Mouse (Mus musculus) urinary bladder, postnatal 10 days (tissue): Measurements from ENCODE around the gene Map2k6.
"Not testable (repeated sequence)": the region's sequence is repeated elsewhere in the genome, so short reads cannot be mapped to it uniquely, and the experiment has no call there.

Source experiments
- DNase-seq: peaks from one replicate; pipeline ENCODE4 v3.0.0; 2022; ENCODE audit warnings: low spot score

Map2k6 gene

DNA sequence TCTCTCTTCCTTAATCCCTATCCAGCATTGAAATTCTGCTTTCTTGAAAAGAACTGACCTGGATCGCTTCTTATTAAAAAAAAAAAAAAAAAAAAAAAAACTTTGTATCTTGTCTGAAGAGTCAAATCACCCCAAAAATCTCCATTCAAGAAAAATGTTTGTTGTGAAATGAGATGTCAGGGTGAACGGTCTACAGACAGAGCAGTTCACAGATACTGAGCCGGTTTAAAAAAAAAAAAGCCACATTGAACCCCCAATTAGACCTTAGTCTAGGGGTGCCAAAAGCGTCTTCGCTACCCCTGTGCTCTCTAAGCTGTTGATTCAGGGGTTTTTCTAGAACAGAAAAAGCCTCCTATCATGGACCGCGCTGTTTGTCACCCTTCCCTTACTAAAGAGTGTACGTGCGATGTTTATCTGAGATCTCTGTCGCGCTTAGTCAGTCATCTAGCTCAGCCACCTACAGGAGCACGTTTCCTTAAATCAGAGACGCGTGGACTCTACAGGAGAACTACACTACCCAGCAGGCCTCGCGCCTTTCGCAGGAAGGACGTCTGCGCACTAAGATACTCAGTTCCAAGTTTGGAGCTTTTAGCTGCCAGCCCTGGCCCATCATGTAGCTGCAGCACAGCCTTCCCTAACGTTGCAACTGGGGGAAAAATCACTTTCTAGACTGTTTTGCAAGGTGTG lies at the start of gene Map2k6:
Gene Map2k6 (plus strand): TSS at position 570 of the 687 bp plus-strand sequence.
- no peak for DNase-seq

DNA sequence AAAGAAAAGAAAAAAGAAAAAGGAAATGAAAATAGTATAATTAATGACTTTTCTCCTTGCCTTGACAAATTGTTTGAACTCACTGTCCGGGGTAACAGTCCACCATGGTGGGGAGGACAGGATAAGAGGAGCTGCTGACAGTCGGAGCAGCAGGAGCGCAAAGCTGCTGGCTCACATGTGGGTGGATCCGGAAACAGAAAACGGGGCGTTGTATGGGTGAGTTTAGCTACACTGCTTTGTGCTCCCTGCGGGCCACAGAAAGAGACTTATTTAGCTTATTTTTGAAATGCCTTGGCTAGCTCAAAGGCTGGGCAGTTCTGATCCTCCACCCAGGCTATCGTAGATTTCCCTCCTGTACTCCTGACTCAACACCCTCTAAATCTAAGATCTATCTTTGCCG lies 44.7 kb upstream of the Map2k6 start:
- DNase-seq, result no peak

- DNase-seq, result not testable (repeated sequence)
Measured at GRCm38 (mm10) chr11:110355131-110355530, 43.8 kb upstream of the Map2k6 start.

DNA sequence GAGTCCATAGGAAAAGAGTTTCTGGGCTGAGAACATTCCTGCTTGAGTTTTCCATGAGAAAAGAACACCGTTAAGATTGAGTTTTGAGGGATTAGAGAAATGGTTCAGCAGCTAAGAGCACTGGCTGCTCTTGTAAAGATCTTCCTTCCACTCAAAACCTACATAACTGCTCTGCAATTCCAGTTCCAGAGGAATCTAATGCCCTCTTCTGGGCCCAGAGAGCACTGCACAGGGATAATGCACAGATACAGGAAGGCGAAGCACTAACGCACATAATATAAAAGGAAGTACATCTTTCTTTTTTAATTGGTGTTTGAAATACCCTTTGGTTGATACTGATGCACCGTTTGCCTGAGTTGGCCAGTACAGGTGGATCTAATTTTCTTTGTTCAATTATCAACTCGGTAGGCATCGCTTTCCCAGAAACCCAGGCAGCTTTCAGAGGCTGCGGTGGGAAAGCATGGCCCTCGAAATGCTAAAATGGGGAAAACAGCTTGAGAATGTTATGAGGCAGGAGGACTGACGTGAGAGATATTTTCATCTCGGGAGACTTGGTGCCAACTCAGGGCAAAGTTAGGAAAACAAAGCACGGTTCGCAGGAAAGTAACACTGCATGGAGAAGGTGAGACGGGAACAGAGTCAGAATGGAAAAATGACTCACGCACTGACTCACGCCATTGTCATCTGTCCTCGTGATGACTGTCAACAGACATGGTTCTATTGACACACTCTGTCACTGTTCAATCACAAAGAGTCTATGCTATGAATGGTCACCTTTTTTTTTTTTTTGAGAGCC lies 41.0 kb upstream of the Map2k6 start:
- DNase-seq, result no peak

DNA sequence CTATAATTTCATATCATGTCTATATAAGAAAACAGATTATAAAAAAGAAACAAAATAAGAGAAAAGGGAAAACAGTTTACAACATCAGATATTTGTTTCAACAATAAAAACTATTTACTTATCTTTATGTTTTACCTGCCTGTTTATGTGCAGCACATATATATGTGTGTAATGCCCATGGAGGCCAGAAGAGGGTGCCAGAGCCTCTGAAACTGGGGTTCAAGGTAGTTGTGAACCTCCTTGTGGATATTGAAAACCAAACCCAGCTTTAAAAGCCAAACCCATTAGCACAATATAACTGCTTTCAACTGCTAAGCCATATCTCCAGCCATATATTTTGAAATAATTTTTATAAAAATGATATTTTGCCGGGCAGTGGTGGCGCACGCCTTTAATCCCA lies 33.9 kb upstream of the Map2k6 start:
- no peak for DNase-seq

GRCm38 (mm10) chr11:110366902-110367301 lies 32.0 kb upstream of the Map2k6 start:
- no peak for DNase-seq

GRCm38 (mm10) chr11:110367638-110368037 lies 31.3 kb upstream of the Map2k6 start:
- no peak for DNase-seq

DNA sequence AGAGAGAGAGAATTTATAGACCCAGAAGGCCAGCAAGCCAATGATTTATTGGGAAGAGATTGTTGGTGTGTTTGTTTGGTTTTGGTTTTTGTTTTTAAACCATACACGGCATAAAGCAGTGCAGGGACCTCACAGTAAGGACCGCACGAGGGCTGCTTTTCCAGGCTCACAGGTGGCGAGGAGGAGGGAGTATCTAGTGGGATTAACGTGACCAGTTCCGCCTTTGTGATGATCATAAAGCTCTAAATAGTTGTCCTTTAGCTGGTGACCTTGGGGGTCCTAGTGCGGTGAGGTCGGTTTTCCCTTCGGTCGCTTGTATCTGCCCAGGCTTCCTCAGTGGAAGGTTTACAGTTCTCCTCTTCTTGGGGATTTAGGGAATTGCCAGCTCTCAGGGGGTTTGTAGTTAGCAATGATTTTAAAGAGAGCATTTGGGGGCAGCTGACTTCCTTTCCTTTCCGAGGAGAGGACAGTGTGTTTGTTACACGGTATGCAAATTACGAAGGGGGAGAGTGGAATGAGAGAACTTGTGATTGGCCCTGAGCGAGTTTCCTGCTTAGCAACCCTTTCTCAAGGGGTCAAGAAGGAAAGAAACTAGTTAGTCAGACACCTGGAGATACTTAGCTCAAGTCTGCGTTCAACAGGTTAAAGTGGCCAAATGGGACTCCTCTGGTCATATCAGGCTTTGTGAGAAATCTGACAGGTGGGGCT lies 29.5 kb upstream of the Map2k6 start:
- no peak for DNase-seq

GRCm38 (mm10) chr11:110371827-110372226 lies 27.1 kb upstream of the Map2k6 start:
- DNase-seq, result no peak

GRCm38 (mm10) chr11:110372266-110372954 lies 26.5 kb upstream of the Map2k6 start:
- no peak for DNase-seq

DNA sequence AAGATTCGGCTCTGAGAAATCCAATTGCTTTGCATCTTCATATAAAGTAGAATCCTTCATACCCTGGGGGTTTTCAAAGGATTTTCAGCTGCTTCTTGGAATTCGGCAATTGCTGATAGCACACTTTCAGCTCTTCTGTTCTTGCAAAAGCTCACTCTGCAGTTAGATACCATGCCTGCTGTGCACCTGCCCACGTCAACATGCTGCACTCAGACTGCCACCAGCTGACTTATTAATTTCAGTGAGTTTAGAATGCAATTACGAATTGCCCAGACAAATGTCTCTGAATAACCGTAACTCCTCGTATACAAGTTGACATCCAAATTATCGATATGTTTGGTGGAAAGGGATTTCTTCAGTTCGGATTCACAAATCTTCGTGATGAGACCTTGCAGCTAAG lies 24.9 kb upstream of the Map2k6 start:
- no peak for DNase-seq

- no peak for DNase-seq
Measured at GRCm38 (mm10) chr11:110379661-110380309, 19.1 kb upstream of the Map2k6 start.

GRCm38 (mm10) chr11:110380310-110380668 lies 18.6 kb upstream of the Map2k6 start:
- DNase-seq, result no peak

DNA sequence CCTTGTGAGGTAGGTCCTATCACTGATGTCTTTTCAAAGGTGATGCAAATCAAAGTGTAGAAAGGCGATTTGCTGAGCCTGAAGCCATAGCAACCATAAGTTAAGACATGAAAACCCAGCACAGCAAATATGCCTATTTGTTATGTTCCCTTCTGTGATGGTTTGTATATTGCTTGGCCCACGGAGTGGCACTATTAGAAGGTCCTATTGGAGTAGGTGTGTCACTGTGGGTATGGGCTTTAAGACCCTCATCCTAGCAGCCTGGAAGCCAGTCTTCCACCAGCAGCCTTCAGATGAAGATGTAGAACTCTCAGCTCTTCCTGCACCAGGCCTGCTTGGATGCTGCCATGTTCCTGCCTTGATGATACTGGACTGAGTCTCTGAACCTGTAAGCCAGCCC lies 13.4 kb upstream of the Map2k6 start:
- DNase-seq, result no peak

DNA sequence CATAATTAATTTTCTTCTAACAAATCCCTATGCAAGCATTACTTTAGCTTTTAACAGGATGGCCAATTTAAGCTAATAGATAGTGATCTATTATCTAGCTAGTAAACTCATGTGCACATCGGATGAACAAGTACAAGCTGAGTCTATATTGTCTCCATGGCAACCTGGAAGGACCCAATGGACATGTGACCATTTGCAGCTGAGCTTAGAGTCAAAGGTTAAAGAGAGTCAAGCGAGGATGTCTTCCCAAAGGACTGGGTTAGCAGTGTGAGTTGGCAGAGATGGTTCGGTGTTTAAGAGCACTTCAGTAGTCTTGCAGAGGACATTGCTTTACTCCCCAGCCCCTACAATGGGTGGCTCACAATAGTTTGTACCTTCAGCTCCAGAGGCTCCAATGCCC lies 6.2 kb upstream of the Map2k6 start:
- DNase-seq, result no peak

GRCm38 (mm10) chr11:110394788-110395452 lies 4.0 kb upstream of the Map2k6 start:
- no peak for DNase-seq

DNA sequence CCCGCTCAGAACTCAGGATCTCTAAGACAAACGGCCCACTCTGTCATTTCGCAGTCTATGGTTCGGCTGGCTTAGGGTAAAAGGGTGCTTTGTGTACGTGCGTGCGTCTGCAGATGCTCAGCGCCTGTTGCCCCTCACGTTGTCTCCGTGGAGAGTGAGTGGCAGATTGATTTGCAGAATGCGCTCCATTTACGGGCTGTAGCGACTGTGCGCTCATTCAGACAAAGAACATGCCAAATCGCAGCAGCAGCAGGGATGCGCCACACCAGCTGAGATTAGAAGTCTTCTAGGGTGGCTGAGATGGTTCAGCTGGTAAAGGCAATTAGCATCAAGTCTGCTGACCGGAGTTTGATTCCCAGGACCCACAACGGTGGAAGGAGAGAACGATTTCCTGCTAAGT lies 2.8 kb upstream of the Map2k6 start:
- DNase-seq, result no peak

DNA sequence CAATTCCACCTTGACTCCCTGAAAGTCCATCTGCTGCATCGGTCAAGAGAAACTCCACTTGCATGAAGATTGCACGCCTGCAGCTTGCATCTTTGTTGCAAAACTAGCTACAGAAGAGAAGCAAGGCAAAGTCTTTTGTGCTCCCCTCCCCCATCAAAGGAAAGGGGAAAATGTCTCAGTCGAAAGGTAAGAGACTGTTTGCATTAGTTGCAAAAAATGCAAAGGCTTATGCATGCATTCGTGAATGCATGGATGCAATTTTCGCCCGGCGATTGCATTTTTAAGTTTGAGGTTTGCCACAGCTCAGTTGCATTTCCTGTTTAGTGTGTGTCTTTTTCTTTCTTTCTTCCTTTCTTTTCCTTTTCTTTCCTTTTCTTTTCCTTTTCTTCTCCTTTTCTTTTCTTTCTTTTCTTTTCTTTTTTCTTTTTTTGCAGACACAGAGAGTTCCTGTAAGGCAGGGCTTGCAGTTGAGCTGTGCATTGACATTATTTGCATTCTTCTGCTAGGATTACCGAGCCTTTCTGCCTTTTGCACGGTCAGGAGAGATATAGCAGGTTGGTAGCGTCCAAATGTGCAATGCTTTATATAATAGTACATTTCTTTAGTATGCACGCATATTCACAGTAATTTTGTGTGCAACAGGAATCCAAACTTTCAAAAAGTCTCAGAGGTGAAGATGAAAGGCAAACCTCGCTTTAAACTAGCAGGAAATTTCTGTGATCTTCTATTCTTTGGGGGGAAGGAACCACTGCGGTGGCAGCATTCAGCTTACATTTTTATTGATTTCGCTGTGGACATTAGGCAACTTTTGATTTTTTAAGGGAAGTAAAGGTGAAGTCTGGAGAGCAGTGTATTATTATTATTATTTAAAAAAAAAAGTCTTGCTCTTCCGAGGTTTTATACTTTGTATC lies 573 bp downstream of the Map2k6 start:
- DNase-seq, result no peak

GRCm38 (mm10) chr11:110400283-110400682 lies 1.4 kb downstream of the Map2k6 start:
- DNase-seq, result no peak

- DNase-seq, result no peak
Measured at GRCm38 (mm10) chr11:110402671-110403070, 3.7 kb downstream of the Map2k6 start.
